Mouse (Mus musculus) midbrain, embryonic 10.5 days (tissue): ENCODE measurements around the gene Mef2d. TPM values are rescaled to one million over a fixed set of nuclear protein-coding genes. Genes with fewer than 3 reads are reported as not detected.

Experiments
- DNase-seq: peaks from one replicate; pipeline ENCODE4 v3.0.0-alpha.2; 2017; ENCODE audit warnings: low spot score
- H3K27ac ChIP-seq: fragments of 300-500 bp; sonication (generic); replicated peaks from 2 replicates; pipeline ENCODE4 v1.5.1; 2016; ENCODE audit warnings: mild to moderate bottlenecking
- H3K27me3 ChIP-seq: fragments of 300-500 bp; sonication (generic); 2 replicates; pipeline ENCODE4 v1.6.1; 2016; ENCODE audit warnings: low read depth, mild to moderate bottlenecking; ENCODE audit not compliant: poor library complexity, severe bottlenecking
- H3K36me3 ChIP-seq: fragments of 300-500 bp; sonication (generic); 2 replicates; pipeline ENCODE4 v1.6.1; 2016; ENCODE audit warnings: mild to moderate bottlenecking, moderate library complexity
- H3K4me1 ChIP-seq: fragments of 300-500 bp; sonication (generic); 2 replicates; pipeline ENCODE4 v1.6.1; 2016
- H3K4me3 ChIP-seq: fragments of 300-500 bp; sonication (generic); 2 replicates; pipeline ENCODE4 v1.5.1; 2016; ENCODE audit warnings: mild to moderate bottlenecking, moderate library complexity
- H3K9me3 ChIP-seq: fragments of 300-500 bp; sonication (generic); replicated peaks from 2 replicates; pipeline ENCODE4 v1.6.1; 2016; ENCODE audit warnings: mild to moderate bottlenecking
- WGBS: fragments of 180-500 bp; shearing (Covaris S2); methylation state at CpG from one replicate; pipeline ENCODE4 v1.1.7; 2016; 5-methylcytosine and 5-hydroxymethylcytosine counted together
- polyA plus RNA-seq: library from polyadenylated mRNA; unstranded; fragments of >200 nt; fragmentation: Nextera tagmentation; extraction: Ambion mirVana; gene quantifications from 2 replicates; pipeline ENCODE4 v1.2.1, GENCODE M21; 2016

Gene Mef2d
- polyA plus RNA-seq, 1 experiment from 2014 or later, result 8.2 TPM

- no peak overlapping the region for H3K27ac ChIP-seq
- peak; percentile 23 for DNase-seq
- no peaks in the 10 kb centered on the region for H3K9me3 ChIP-seq
- H3K27me3 ChIP-seq, result peaks cover 39% of the 10 kb centered on the region
- peaks cover 72% of the 10 kb centered on the region for H3K4me1 ChIP-seq
- WGBS, result 24% methylated on average over 11 of the region's 11 CpGs
- H3K4me3 ChIP-seq, result peak overlapping the region; percentile 87; the same call in 1 of the 2 replicates
- H3K36me3 ChIP-seq, result no peaks in the 10 kb centered on the region
These were observed 1.8 kb upstream of the Mef2d start for GRCm38 (mm10) chr3:88140178-88140902.

GRCm38 (mm10) chr3:88140903-88141430 is 1.2 kb upstream of the Mef2d start:
- Histone ChIP-seq H3K9me3 (no peaks in the 10 kb centered on the region), H3K27ac (no peak overlapping the region), H3K27me3 (peaks cover 39% of the 10 kb centered on the region), H3K4me1 (peaks cover 79% of the 10 kb centered on the region), H3K36me3 (no peaks in the 10 kb centered on the region), H3K4me3 (peak overlapping the region; percentile 87)
- no peak for DNase-seq
- WGBS, result 60% methylated on average over 6 of the region's 6 CpGs

GRCm38 (mm10) chr3:88141439-88141786 is 759 bp upstream of the Mef2d start:
- Histone ChIP-seq H3K36me3 (no peaks in the 10 kb centered on the region), H3K4me1 (peaks cover 83% of the 10 kb centered on the region), H3K27ac (peak overlapping the region; percentile 92), H3K9me3 (no peaks in the 10 kb centered on the region), H3K27me3 (peaks cover 39% of the 10 kb centered on the region), H3K4me3 (peak overlapping the region; percentile 87)
- WGBS, result 15% methylated on average over 9 of the region's 9 CpGs
- peak; percentile 28 for DNase-seq

GRCm38 (mm10) chr3:88142546-88142915 is 359 bp downstream of the Mef2d start:
- Histone ChIP-seq H3K27ac (peak overlapping the region; percentile 92), H3K9me3 (no peaks in the 10 kb centered on the region), H3K27me3 (peaks cover 37% of the 10 kb centered on the region), H3K4me1 (peaks cover 89% of the 10 kb centered on the region), H3K36me3 (no peaks in the 10 kb centered on the region), H3K4me3 (peak overlapping the region; percentile 87)
- DNase-seq, result no peak
- under 1% methylated on average over 57 of the region's 57 CpGs for WGBS

- 1% methylated on average over 33 of the region's 33 CpGs for WGBS
- H3K4me3 ChIP-seq, result peak overlapping the region; percentile 87
- H3K27ac ChIP-seq, result peak overlapping the region; percentile 92
- peak; percentile 55 for DNase-seq
- H3K4me1 ChIP-seq, result peaks cover 89% of the 10 kb centered on the region
- no peaks in the 10 kb centered on the region for H3K9me3 ChIP-seq
- H3K27me3 ChIP-seq, result peaks cover 35% of the 10 kb centered on the region
- H3K36me3 ChIP-seq, result no peaks in the 10 kb centered on the region
These were observed 972 bp downstream of the Mef2d start for GRCm38 (mm10) chr3:88142916-88143771.

DNA sequence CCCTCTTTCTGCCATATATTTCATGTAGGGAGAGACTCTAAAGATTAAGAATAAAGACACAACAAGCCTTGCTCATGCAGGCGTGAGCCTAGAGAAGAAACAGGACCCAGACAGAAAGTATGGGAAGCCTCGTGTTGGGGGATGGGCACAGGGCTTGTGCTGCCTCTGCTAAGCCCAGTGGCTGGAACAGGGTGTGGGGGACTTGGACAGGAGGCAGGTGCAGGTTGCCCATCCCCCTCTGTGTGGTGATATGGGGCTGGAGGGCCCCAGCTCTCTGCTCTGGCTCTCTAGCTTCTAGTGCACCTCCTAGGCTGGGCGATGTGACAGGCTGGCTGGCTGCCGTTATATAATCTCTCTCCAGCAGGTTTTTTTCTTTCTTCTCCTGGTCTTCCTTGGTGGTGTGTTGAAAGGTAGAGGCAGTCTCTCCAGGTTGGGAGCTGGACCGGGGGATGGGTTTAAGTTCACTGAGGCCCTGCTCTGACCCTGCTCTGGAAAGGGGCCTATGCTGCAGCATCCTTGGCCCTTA is 1.9 kb downstream of the Mef2d start:
- 28% methylated on average over 5 of the region's 5 CpGs for WGBS
- no peaks in the 10 kb centered on the region for H3K36me3 ChIP-seq
- H3K27ac ChIP-seq, result peak overlapping the region; percentile 92
- H3K9me3 ChIP-seq, result no peaks in the 10 kb centered on the region
- peaks cover 31% of the 10 kb centered on the region for H3K27me3 ChIP-seq
- peak overlapping the region; percentile 87 for H3K4me3 ChIP-seq
- no peak for DNase-seq
- peaks cover 91% of the 10 kb centered on the region for H3K4me1 ChIP-seq

DNA sequence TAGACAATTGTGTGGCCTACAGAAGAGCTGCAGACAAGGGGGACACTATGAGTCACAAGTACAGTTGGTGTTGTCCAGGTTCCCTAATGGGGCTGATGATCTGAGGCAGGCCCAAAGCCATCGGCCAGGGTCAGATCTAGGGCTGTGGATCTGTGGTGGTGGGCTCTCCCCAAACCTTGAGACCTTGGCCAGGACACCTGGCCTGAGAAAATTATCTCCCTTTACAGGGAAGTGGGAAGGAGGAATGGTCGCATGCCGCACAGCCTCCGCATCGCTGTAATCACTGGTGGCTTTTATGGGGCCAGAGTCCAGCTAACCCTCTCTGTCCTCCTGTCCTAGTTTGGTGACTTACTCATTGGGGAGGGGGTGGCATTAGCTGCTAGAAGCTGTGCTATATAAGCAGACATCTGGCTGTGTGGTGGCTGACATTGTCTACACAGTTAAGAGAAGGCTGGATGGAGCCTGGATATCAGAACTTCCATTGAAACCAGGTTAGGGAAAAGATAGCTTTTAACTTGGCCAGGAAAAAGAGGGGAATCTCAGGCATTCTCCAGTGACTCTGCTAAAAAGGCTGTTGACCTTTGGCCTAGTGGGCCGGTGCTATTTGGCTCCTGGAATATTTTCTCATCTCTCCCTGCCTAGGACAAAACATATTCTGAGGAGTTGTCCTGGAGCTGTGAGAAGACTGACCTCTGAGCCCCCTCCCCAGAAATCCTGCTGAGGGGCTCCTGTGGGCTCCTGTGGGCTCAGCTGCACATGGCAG is 2.7 kb downstream of the Mef2d start:
- DNase-seq, result no peak
- 73% methylated on average over 6 of the region's 6 CpGs for WGBS
- H3K9me3 ChIP-seq, result no peaks in the 10 kb centered on the region
- no peaks in the 10 kb centered on the region for H3K36me3 ChIP-seq
- peaks cover 23% of the 10 kb centered on the region for H3K27me3 ChIP-seq
- peak overlapping the region; percentile 87 for H3K4me3 ChIP-seq
- H3K27ac ChIP-seq, result peak overlapping the region; percentile 92
- peaks cover 91% of the 10 kb centered on the region for H3K4me1 ChIP-seq

DNA sequence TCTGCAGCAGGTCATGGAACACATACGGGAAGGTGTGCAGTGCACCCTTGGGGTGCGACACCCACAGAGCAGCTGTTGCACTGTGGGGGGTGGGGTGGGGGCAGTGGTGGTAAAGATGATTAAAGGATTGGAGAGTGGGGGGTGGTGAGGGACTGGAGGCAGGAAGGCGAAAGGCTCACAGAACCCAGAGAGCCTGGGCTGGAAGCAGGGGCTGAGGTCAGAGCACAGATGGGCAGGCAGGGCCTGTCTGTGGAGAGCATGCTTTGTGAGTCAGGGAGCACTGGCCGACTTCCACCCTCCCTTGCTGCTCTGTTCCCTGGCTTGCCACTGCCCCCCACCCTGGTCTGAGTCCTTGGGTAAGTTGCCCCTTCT is 3.2 kb downstream of the Mef2d start:
- Histone ChIP-seq H3K36me3 (no peaks in the 10 kb centered on the region), H3K27ac (peak overlapping the region; percentile 92), H3K27me3 (peaks cover 17% of the 10 kb centered on the region), H3K4me3 (peak overlapping the region; percentile 87), H3K9me3 (no peaks in the 10 kb centered on the region), H3K4me1 (peaks cover 97% of the 10 kb centered on the region)
- no peak for DNase-seq
- WGBS, result 47% methylated on average over 4 of the region's 4 CpGs

DNA sequence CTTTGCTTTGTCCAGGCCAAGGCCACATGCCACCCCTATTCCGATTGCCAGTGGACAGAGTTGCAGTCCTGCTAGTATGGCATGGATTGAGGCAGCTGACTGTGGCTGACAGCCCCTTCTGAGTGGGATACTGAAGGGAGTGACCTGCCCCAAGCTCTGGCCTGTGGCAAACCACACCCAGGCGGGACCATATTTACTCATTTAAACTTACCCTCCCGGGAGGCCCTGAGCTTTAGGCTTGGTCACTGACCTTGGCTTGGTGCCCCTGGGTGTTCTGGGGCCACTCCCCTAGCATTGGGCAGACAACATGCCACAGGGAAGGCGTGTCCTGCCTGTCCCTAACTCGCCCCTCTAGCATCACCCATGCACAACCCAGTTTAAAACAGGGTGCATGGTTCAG is 3.8 kb downstream of the Mef2d start:
- Histone ChIP-seq H3K9me3 (no peaks in the 10 kb centered on the region), H3K4me3 (peak overlapping the region; percentile 87), H3K36me3 (no peaks in the 10 kb centered on the region), H3K27me3 (peaks cover 12% of the 10 kb centered on the region), H3K4me1 (peaks cover 99% of the 10 kb centered on the region), H3K27ac (peak overlapping the region; percentile 92)
- DNase-seq, result no peak
- WGBS, result 68% methylated on average over 5 of the region's 5 CpGs

DNA sequence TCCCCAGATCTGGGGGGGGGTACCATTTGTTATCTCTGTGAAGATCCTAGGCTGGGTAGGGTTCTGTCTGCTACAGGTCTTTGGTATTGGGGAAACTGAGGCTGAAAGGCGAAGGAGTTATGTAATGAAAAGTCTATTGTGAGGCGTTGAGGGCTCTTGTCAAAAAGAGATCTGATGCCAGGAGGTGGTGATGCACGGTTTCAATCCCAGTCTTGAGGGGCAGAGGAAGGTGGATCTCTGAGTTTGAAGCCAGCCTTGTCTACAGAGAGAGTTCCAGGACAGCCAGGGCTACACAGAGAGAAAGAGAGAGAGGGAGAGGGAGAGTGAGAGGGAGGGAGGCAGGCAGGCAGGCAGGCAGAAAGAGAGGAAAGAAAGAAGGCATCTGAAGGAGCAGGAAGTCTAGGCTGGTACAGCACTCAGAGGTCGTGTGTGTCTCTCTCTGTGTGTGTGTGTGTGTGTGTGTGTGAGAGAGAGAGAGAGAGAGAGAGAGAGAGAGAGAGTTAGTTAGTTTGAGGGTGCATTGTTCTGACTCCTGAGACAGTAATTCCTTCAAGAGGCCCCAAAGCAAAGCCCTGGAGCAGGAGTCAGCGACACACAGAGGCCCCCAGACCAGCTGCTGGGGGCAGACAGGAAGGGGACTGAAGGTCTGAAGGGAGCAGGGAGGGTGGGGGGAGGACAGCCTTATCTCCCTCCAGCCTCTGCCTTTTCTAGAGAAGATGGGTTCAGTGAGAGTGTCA is 4.4 kb downstream of the Mef2d start:
- DNase-seq, result no peak
- Histone ChIP-seq H3K9me3 (no peaks in the 10 kb centered on the region), H3K27ac (peak overlapping the region; percentile 92), H3K4me1 (peaks cover 99% of the 10 kb centered on the region), H3K36me3 (no peaks in the 10 kb centered on the region), H3K4me3 (peak overlapping the region; percentile 87; the same call in 1 of the 2 replicates), H3K27me3 (peaks cover 6% of the 10 kb centered on the region)
- 43% methylated on average over 5 of the region's 5 CpGs for WGBS

DNA sequence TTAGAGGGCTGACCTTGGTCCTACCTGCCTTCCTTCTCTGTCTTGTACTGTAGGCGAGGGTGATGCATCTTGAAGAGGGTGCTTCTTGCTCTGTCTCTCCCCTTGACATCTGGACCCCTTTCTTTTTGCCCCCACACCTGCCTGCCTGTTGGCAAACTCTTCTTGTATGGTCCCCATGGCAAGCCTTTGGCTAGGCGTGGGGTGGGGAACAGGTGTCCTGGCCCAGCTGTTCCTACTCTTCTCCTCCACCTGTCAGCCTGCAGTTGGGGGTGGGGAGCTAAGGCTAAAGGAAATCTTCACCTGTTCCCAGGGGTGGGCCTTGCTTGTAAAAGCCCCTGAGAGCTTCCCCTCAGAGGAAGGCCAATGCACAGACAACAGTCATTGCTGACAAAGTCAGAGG is 5.3 kb downstream of the Mef2d start:
- Histone ChIP-seq H3K27me3 (no peaks in the 10 kb centered on the region), H3K9me3 (no peaks in the 10 kb centered on the region), H3K27ac (peak overlapping the region; percentile 92; the same call in 1 of the 2 replicates), H3K4me1 (peaks cover 100% of the 10 kb centered on the region), H3K36me3 (no peaks in the 10 kb centered on the region), H3K4me3 (no peak overlapping the region)
- WGBS, result 83% methylated on average over 2 of the region's 2 CpGs
- no peak for DNase-seq

- Histone ChIP-seq H3K4me3 (no peak overlapping the region), H3K27me3 (no peaks in the 10 kb centered on the region), H3K36me3 (no peaks in the 10 kb centered on the region), H3K4me1 (peaks cover 100% of the 10 kb centered on the region), H3K27ac (peak overlapping the region; percentile 92; the same call in 1 of the 2 replicates), H3K9me3 (no peaks in the 10 kb centered on the region)
- no peak for DNase-seq
- 77% methylated on average over 1 of the region's 1 CpGs for WGBS
These were observed 5.7 kb downstream of the Mef2d start for GRCm38 (mm10) chr3:88147866-88148265.
